Mouse (Mus musculus) central nervous system, embryonic 14 days (tissue): Measurements from ENCODE around the gene Ints6. TPM values are rescaled to one million over a fixed set of nuclear protein-coding genes. Genes with fewer than 3 reads are reported as not detected.

ENCODE experiments used
- polyA plus RNA-seq: library from polyadenylated mRNA; depleted of rRNA; stranded (reverse); fragments of >200 nt; gene quantifications from 2 replicates; pipeline ENCODE4 v1.2.3, GENCODE M21; 2012; rRNA removed

Ints6 gene
- polyA plus RNA-seq, result 16.5 and 17.1 TPM in 2 replicates

GRCm38 (mm10) chr14:62761036-62761881 lies at the start of gene Ints6:
Gene Ints6, minus strand, starts transcription at chr14:62761169.

GRCm38 (mm10) chr14:62663367-62663766 lies 97.6 kb downstream of the Ints6 start, which contains the start of gene Serpine3:
Gene Serpine3, plus strand, starts transcription at chr14:62663667.

Other genes starting within 250 kb of the Ints6 start
- 30.5 and 31.9 TPM in 2 replicates for gene Fam124a, start 205.4 kb downstream of the Ints6 start, polyA plus RNA-seq
- gene Gm4131, start 194.2 kb downstream of the Ints6 start, polyA plus RNA-seq, result not detected in 2 replicates
- 0.11 TPM in 1 of 2 replicates, not detected in the other for gene Serpine3, start 97.5 kb downstream of the Ints6 start, polyA plus RNA-seq
- 12.4 and 13.0 TPM in 2 replicates for gene Wdfy2, start 76.5 kb upstream of the Ints6 start, polyA plus RNA-seq
- gene Defb48, start 223.3 kb upstream of the Ints6 start, polyA plus RNA-seq, result not detected in 2 replicates
- 0.41 TPM in 1 of 2 replicates, not detected in the other for gene Defb47, start 236.9 kb upstream of the Ints6 start, polyA plus RNA-seq